Mouse (Mus musculus): ENCODE measurements at regions not wholly inside any gene's neighbourhood (a gene's known extent, or its start where the extent isn't known, plus 50 kb on each side); places are given as distances from the start of the nearest gene placed in this dataset.

DNA sequence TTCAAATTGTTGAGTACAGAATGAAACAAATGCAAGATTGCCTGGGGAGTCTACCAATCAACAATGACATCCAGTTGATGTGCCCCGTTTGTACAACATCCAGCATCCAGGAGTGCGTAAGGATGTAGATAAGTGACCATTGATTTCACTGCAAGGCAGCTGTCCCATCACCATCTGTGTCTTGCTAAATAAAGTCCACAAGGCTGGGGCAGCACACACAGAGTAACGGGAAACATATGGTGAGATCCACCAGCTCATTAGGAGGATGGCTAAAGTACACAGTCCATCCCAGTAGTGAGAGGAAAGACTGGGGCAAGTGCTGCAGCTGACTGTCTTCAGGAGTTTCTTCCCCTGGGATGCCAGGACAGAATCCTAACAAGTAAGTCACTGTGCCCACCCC lies 284.8 kb downstream of the Phf3 start:
- no peak for TF ChIP-seq POLR2A (IDR thresholded peaks at IDR 0.05; ENCODE audit: borderline replicate concordance, extremely low read depth, low read depth, low read length)
- no peak for TF ChIP-seq CTCF (IDR thresholded peaks at IDR 0.05; ENCODE audit: insufficient read depth, low read length)
